Mouse (Mus musculus) liver, embryonic 11.5 days (tissue): ENCODE data around the gene Ston2. TPM values are rescaled to one million over a fixed set of nuclear protein-coding genes. Genes with fewer than 3 reads are reported as not detected.

Source experiments
- microRNA-seq: library from miRNA; unstranded; fragments of <30 nt; microRNA quantifications from one replicate; pipeline ENCODE4, GENCODE M21; 2017; ENCODE audit warnings: borderline number of aligned reads
- polyA plus RNA-seq: library from polyadenylated mRNA; unstranded; fragments of >200 nt; fragmentation: Nextera tagmentation; extraction: Ambion mirVana; gene quantifications from 2 replicates; pipeline ENCODE4 v1.2.1, GENCODE M21; 2014

The Ston2 gene
- polyA plus RNA-seq, 1 experiment from 2014 or later, result 29.1 TPM

Small RNA genes within 50 kb of the gene (microRNA-seq; reads per million reads assigned to microRNA genes)
- not detected for gene Gm22015

Other genes with a start within 250 kb of the Ston2 start
- gene Gtf2a1, start 197.9 kb downstream of the Ston2 start, polyA plus RNA-seq, result 28.9 and 32.2 TPM in 2 replicates
- 67.1 and 71.5 TPM in 2 replicates for gene Sel1l, start 60.8 kb upstream of the Ston2 start, polyA plus RNA-seq